Mouse (Mus musculus) midbrain, embryonic 11.5 days (tissue): Measurements from ENCODE around the gene Ubash3b. TPM values are rescaled to one million over a fixed set of nuclear protein-coding genes. Genes with fewer than 3 reads are reported as not detected.

Experiments used
- ATAC-seq: fragments of 200-750 bp; cut with Nextera tagmentation; 2 replicates; pipeline ENCODE4 v1.8.0; 2017; ENCODE audit warnings: moderate TSS enrichment, moderate library complexity; ENCODE audit not compliant: low FRiP score
- DNase-seq: peaks from one replicate; pipeline ENCODE4 v3.0.0; 2015; ENCODE audit warnings: low spot score; ENCODE audit errors: missing footprints
- H3K27ac ChIP-seq: fragments of 300-500 bp; sonication (generic); 2 replicates; pipeline ENCODE4 v1.5.1; 2014; ENCODE audit warnings: low read depth, low read length
- H3K27me3 ChIP-seq: fragments of 300-500 bp; sonication (generic); 2 replicates; pipeline ENCODE4 v1.6.1; 2014; ENCODE audit warnings: mild to moderate bottlenecking, low read length, moderate library complexity, mixed read lengths; ENCODE audit not compliant: control insufficient read depth, insufficient read depth
- H3K36me3 ChIP-seq: fragments of 300-500 bp; sonication (generic); 2 replicates; pipeline ENCODE4 v1.6.1; 2014; ENCODE audit warnings: mild to moderate bottlenecking, low read length, moderate library complexity, mixed read lengths; ENCODE audit not compliant: control insufficient read depth, insufficient read depth
- H3K4me1 ChIP-seq: fragments of 300-500 bp; sonication (generic); 2 replicates; pipeline ENCODE4 v1.6.1; 2014; ENCODE audit warnings: low read length; ENCODE audit not compliant: control insufficient read depth, insufficient read depth
- H3K4me2 ChIP-seq: fragments of 300-500 bp; sonication (generic); 2 replicates; pipeline ENCODE4 v1.6.1; 2014; ENCODE audit warnings: mild to moderate bottlenecking, moderate library complexity
- H3K4me3 ChIP-seq: fragments of 300-500 bp; sonication (generic); 2 replicates; pipeline ENCODE4 v1.5.1; 2014; ENCODE audit warnings: low read depth, low read length
- H3K9ac ChIP-seq: fragments of 300-500 bp; sonication (generic); 2 replicates; pipeline ENCODE4 v1.6.1; 2014; ENCODE audit warnings: low read length
- H3K9me3 ChIP-seq: fragments of 300-500 bp; sonication (generic); 2 replicates; pipeline ENCODE4 v1.6.1; 2016; ENCODE audit warnings: low read length; ENCODE audit not compliant: control insufficient read depth
- WGBS: fragments of 180-500 bp; shearing (Covaris S2); extraction: QIAGEN DNeasy Blood & Tissue Kit; methylation state at CpG from one replicate; pipeline ENCODE4 v1.1.7; 2014; 5-methylcytosine and 5-hydroxymethylcytosine counted together
- polyA plus RNA-seq: library from polyadenylated mRNA; unstranded; fragments of >200 nt; fragmentation: Nextera tagmentation; extraction: Ambion mirVana; gene quantifications from 2 replicates; pipeline ENCODE4 v1.2.1, GENCODE M21; 2014

Ubash3b gene
- polyA plus RNA-seq, 1 experiment from 2014 or later: 9.4 TPM

DNA sequence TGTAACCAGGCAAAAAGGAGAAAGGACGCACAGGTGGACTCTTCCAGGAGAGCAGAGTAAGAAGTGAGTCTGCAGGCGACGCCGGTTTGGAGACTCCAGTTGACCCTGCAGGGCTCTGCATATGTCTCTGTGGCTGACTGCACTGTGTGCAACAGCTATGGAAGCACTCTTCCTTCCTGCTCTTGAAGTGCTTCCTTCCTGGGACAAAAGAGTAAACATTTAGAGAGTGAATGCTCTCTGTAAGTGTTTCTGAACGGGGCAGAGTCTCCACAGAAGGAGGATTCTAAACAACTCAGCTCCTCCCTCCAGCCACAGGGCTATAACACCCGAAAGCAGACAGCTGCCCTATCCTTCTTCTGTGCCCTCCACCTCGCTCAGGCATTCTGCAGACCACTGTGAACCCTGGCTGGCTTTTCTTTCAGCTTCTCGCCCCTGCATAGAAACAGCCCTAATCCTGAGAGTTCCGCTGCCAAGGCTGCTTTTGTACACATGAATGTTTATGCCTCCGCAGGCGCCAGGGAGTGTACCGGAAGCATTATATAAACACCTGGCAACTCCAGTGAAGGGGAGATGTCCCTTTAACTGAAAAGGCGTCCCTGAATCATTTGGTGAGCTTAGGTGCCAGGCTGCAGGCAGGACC lies 14.2 kb downstream of the Ubash3b start:
- ATAC-seq (no peak), DNase-seq (no peak)
- 40% methylated on average over 13 of the region's 13 CpGs for WGBS
- no peak overlapping the region for H3K27ac ChIP-seq
- no peak overlapping the region for H3K4me2 ChIP-seq
- H3K4me1 ChIP-seq: peaks cover 8% of the 10 kb centered on the region
- no peak overlapping the region for H3K4me3 ChIP-seq
- no peaks in the 10 kb centered on the region for H3K27me3 ChIP-seq
- no peaks in the 10 kb centered on the region for H3K36me3 ChIP-seq
- H3K9ac ChIP-seq: 0 out of 2 replicates have a peak overlapping the region, but pooled peaks have one; percentile 18
- H3K9me3 ChIP-seq: no peaks in the 10 kb centered on the region

DNA sequence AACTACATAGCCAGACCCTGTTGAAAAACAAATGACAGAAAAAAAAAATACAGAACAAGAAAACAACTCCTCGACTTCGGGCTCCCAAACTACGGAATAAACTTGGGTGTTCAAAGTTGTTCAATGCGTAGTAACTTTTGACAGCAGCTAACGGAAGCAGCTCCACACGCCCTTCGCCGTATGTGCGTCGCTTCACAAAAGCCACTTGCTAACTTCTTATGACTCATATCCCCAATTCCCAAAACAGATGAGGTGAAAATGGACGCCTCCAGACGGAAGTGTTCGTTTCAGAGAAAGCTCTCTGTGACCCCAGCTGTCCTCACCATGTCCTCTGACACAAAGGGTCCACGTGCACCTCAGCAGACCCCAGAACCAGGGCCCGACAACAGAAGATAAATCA lies 17.7 kb downstream of the Ubash3b start:
- WGBS: 94% methylated on average over 15 of the region's 15 CpGs
- Histone ChIP-seq H3K9me3 (no peaks in the 10 kb centered on the region), H3K4me2 (no peak overlapping the region), H3K4me1 (peaks cover 8% of the 10 kb centered on the region), H3K4me3 (no peak overlapping the region), H3K27ac (no peak overlapping the region), H3K27me3 (no peaks in the 10 kb centered on the region), H3K36me3 (no peaks in the 10 kb centered on the region), H3K9ac (no peak overlapping the region)
- DNase-seq (no peak), ATAC-seq (no peak)

- no peak for ATAC-seq
- Histone ChIP-seq H3K9ac (no peak overlapping the region), H3K27me3 (no peaks in the 10 kb centered on the region), H3K4me3 (no peak overlapping the region), H3K27ac (no peak overlapping the region), H3K36me3 (no peaks in the 10 kb centered on the region), H3K4me2 (no peak overlapping the region), H3K9me3 (no peaks in the 10 kb centered on the region), H3K4me1 (peaks cover 8% of the 10 kb centered on the region)
- WGBS: 87% methylated on average over 3 of the region's 3 CpGs
- DNase-seq: no peak
These were observed 18.4 kb downstream of the Ubash3b start for GRCm38 (mm10) chr9:41143115-41143514.

GRCm38 (mm10) chr9:41141026-41141425 lies 20.5 kb downstream of the Ubash3b start:
- WGBS: 84% methylated on average over 2 of the region's 2 CpGs
- H3K9ac ChIP-seq: no peak overlapping the region
- no peak overlapping the region for H3K4me3 ChIP-seq
- no peaks in the 10 kb centered on the region for H3K27me3 ChIP-seq
- no peak for DNase-seq
- H3K4me2 ChIP-seq: no peak overlapping the region
- H3K4me1 ChIP-seq: peaks cover 2% of the 10 kb centered on the region; the same call in 1 of the 2 replicates
- H3K9me3 ChIP-seq: no peaks in the 10 kb centered on the region
- ATAC-seq: no peak
- no peak overlapping the region for H3K27ac ChIP-seq
- H3K36me3 ChIP-seq: no peaks in the 10 kb centered on the region

GRCm38 (mm10) chr9:41138987-41139808 lies 22.3 kb downstream of the Ubash3b start:
- no peaks in the 10 kb centered on the region for H3K9me3 ChIP-seq
- no peak overlapping the region for H3K27ac ChIP-seq
- no peaks in the 10 kb centered on the region for H3K4me1 ChIP-seq
- no peak overlapping the region for H3K4me2 ChIP-seq
- WGBS: 88% methylated on average over 6 of the region's 6 CpGs
- no peak overlapping the region for H3K9ac ChIP-seq
- DNase-seq (no peak), ATAC-seq (no peak)
- no peaks in the 10 kb centered on the region for H3K27me3 ChIP-seq
- no peak overlapping the region for H3K4me3 ChIP-seq
- H3K36me3 ChIP-seq: no peaks in the 10 kb centered on the region

DNA sequence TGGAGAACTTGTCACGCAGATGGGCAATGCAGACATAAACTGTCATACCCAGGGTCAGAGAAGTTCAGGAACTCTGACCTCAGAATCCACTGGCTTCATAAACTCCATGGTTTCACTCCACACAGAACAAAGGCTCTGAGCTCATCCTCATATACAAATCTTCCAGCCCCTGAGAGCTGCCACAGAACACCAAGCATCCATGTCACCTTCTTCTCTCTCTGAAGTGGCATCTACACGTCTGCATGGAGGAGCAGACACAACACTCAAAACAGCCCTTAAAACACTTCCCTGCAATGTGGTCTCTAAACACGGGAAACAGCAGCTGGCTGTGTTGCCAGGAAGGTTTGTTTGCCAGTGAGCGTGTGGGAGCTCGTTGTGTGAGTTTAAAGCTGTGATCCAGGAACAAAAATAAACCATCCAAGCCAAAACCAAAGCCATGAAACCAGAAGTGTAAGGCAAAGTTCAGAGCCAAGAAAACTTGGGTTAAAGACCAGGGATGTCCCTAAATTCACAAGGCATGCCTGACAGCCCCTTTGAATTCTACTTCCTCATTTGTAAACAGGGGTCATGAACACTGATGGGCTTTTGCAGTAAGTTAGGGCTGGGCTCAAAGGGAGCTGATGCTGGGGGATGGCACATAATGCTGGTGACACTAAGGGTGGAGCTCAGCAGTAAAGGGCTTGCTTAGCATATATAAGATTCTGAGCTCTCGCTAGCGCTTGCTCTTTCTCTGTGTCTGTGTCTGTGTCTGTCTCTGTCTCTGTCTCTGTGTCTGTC lies 24.6 kb downstream of the Ubash3b start:
- Histone ChIP-seq H3K9me3 (no peaks in the 10 kb centered on the region), H3K4me3 (no peak overlapping the region), H3K36me3 (no peaks in the 10 kb centered on the region), H3K9ac (no peak overlapping the region), H3K27ac (no peak overlapping the region), H3K4me1 (no peaks in the 10 kb centered on the region), H3K27me3 (no peaks in the 10 kb centered on the region), H3K4me2 (no peak overlapping the region)
- 72% methylated on average over 7 of the region's 7 CpGs for WGBS
- ATAC-seq (no peak), DNase-seq (no peak)

DNA sequence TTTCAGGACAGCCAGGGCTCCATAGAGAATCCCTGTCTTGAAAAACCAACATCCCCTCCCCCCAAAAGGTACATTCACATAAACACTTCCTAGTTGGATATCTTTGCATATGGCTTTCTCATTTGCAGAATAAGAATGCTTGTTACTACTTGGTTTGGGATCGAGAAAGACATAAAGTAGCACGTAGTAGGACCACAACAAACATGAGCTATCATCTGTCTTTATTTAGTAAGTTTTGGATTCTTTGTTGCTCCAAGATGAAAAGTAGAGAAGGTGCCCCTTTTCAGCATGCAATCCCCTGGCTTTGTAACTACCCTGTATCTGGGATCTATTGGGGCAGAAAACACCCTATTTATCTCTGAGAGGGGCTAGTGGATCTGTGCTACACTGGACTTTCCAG lies 25.2 kb downstream of the Ubash3b start:
- H3K4me1 ChIP-seq: no peaks in the 10 kb centered on the region
- no peak overlapping the region for H3K4me2 ChIP-seq
- no peak overlapping the region for H3K27ac ChIP-seq
- H3K27me3 ChIP-seq: no peaks in the 10 kb centered on the region
- DNase-seq (no peak), ATAC-seq (no peak)
- 93% methylated on average over 2 of the region's 2 CpGs for WGBS
- H3K9ac ChIP-seq: no peak overlapping the region
- no peaks in the 10 kb centered on the region for H3K9me3 ChIP-seq
- H3K36me3 ChIP-seq: no peaks in the 10 kb centered on the region
- no peak overlapping the region for H3K4me3 ChIP-seq

DNA sequence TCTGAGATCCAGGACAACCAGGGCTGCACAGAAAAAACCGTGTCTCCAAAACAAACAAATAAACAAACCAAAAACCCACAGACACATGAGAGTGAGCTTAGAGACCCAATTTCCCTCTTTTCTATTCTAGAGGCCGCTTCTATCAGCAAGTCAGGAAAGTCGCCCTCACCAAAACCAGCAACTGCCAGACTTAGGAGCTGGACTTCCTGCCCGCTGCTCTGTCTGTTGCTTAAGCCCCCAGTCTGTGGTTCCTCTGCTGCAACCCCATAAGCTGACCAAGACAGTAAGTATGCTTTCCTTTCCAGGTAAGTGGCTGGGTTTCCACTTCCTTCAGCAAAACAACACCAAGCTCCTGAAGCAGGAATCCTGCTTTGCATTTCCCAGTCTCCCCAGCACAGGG lies 26.6 kb downstream of the Ubash3b start:
- no peak overlapping the region for H3K4me2 ChIP-seq
- no peaks in the 10 kb centered on the region for H3K27me3 ChIP-seq
- H3K9ac ChIP-seq: no peak overlapping the region
- ATAC-seq (no peak), DNase-seq (no peak)
- no peaks in the 10 kb centered on the region for H3K4me1 ChIP-seq
- H3K4me3 ChIP-seq: no peak overlapping the region
- H3K36me3 ChIP-seq: no peaks in the 10 kb centered on the region
- WGBS: 91% methylated on average over 4 of the region's 4 CpGs
- no peak overlapping the region for H3K27ac ChIP-seq
- no peaks in the 10 kb centered on the region for H3K9me3 ChIP-seq

DNA sequence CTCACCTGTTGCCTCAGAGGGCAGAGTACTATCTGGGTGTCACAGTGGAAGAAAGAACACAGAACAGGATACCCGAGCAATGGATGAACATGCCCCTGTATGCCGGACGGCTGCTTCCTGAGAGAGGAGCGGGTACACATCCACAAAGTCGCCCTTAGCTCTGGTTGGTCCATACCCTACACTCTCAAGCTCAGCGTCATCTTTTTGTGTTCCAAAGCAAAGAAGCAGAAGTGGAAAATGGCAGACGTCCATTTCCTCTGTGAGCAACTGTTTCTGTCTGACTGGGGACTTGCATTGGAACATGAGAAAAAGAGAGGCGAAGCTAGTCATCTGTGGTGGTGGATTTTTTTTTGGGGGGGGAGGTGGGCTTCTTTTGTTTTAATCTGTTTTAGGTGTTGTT lies 30.9 kb downstream of the Ubash3b start:
- DNase-seq (no peak), ATAC-seq (no peak)
- Histone ChIP-seq H3K36me3 (no peaks in the 10 kb centered on the region), H3K4me3 (no peak overlapping the region), H3K9ac (no peak overlapping the region), H3K9me3 (no peaks in the 10 kb centered on the region), H3K4me2 (no peak overlapping the region), H3K4me1 (no peaks in the 10 kb centered on the region), H3K27me3 (no peaks in the 10 kb centered on the region), H3K27ac (no peak overlapping the region)
- 86% methylated on average over 8 of the region's 8 CpGs for WGBS
